Mouse (Mus musculus) embryonic facial prominence, embryonic 10.5 days (tissue): ENCODE measurements around the gene Kdsr. TPM values are rescaled to one million over a fixed set of nuclear protein-coding genes. Genes with fewer than 3 reads are reported as not detected.
A peak's percentile ranks its signal among the peaks of the same experiment; 100 is the strongest.
"Not testable (repeated sequence)": the region's sequence is repeated elsewhere in the genome, so short reads cannot be mapped to it uniquely, and the experiment has no call there.

Source experiments
- DNase-seq: peaks from one replicate; pipeline ENCODE4 v3.0.0-alpha.2; 2017; ENCODE audit warnings: low spot score
- H3K27ac ChIP-seq: fragments of 300-500 bp; sonication (generic); replicated peaks from 2 replicates; pipeline ENCODE4 v1.5.1; 2016; ENCODE audit warnings: mild to moderate bottlenecking
- H3K27me3 ChIP-seq: fragments of 300-500 bp; sonication (generic); replicated peaks from 2 replicates; pipeline ENCODE4 v1.6.1; 2016; ENCODE audit warnings: low read depth, mild to moderate bottlenecking; ENCODE audit not compliant: poor library complexity, severe bottlenecking
- H3K36me3 ChIP-seq: fragments of 300-500 bp; sonication (generic); replicated peaks from 2 replicates; pipeline ENCODE4 v1.6.1; 2016; ENCODE audit warnings: mild to moderate bottlenecking, moderate library complexity
- H3K4me1 ChIP-seq: fragments of 300-500 bp; sonication (generic); 2 replicates; pipeline ENCODE4 v1.6.1; 2016
- H3K4me3 ChIP-seq: fragments of 300-500 bp; sonication (generic); 2 replicates; pipeline ENCODE4 v1.5.1; 2016; ENCODE audit warnings: mild to moderate bottlenecking, moderate library complexity
- H3K9me3 ChIP-seq: fragments of 300-500 bp; sonication (generic); 2 replicates; pipeline ENCODE4 v1.6.1; 2016; ENCODE audit warnings: mild to moderate bottlenecking
- WGBS: fragments of 180-500 bp; shearing (Covaris S2); methylation state at CpG from one replicate; pipeline ENCODE4 v1.1.7; 2016; 5-methylcytosine and 5-hydroxymethylcytosine counted together
- polyA plus RNA-seq: library from polyadenylated mRNA; unstranded; fragments of >200 nt; fragmentation: Nextera tagmentation; extraction: Ambion mirVana; gene quantifications from 2 replicates; pipeline ENCODE4 v1.2.1, GENCODE M21; 2016

Gene Kdsr
- polyA plus RNA-seq, 1 experiment from 2014 or later, result 10.1 TPM

GRCm38 (mm10) chr1:106717736-106718135 is 41.8 kb downstream of the Kdsr start:
- H3K9me3 ChIP-seq, H3K27me3 ChIP-seq, H3K36me3 ChIP-seq, H3K27ac ChIP-seq, DNase-seq, H3K4me1 ChIP-seq, H3K4me3 ChIP-seq: not testable (repeated sequence)
- 78% methylated on average over 7 of the region's 7 CpGs for WGBS

- Histone ChIP-seq H3K36me3 (no peaks in the 10 kb centered on the region), H3K4me1 (peaks cover 15% of the 10 kb centered on the region), H3K9me3 (no peaks in the 10 kb centered on the region), H3K4me3 (no peak overlapping the region), H3K27ac (no peak overlapping the region; the same call in 1 of the 2 replicates), H3K27me3 (peaks cover 6% of the 10 kb centered on the region)
- WGBS, result 34% methylated on average over 7 of the region's 7 CpGs
- DNase-seq, result peak; percentile 72
These were observed 42.4 kb downstream of the Kdsr start for GRCm38 (mm10) chr1:106717071-106717601.

GRCm38 (mm10) chr1:106716141-106716540 is 43.4 kb downstream of the Kdsr start:
- H3K4me1 ChIP-seq, result peaks cover 25% of the 10 kb centered on the region
- no peaks in the 10 kb centered on the region for H3K36me3 ChIP-seq
- H3K27ac ChIP-seq, result no peak overlapping the region
- H3K27me3 ChIP-seq, result peaks cover 10% of the 10 kb centered on the region
- WGBS, result 93% methylated on average over 3 of the region's 3 CpGs
- DNase-seq, result no peak
- H3K9me3 ChIP-seq, result no peaks in the 10 kb centered on the region
- no peak overlapping the region for H3K4me3 ChIP-seq

- DNase-seq, result no peak
These were observed 44.1 kb downstream of the Kdsr start for GRCm38 (mm10) chr1:106715111-106716083.

GRCm38 (mm10) chr1:106714530-106714981 is 45.0 kb downstream of the Kdsr start:
- 6% methylated on average over 21 of the region's 21 CpGs for WGBS
- Histone ChIP-seq H3K27me3 (peaks cover 10% of the 10 kb centered on the region), H3K9me3 (no peaks in the 10 kb centered on the region), H3K4me1 (peaks cover 25% of the 10 kb centered on the region), H3K27ac (peak overlapping the region; percentile 97), H3K4me3 (peak overlapping the region; percentile 80), H3K36me3 (no peaks in the 10 kb centered on the region)
- no peak for DNase-seq

More at GRCm38 (mm10) chr1:106715111-106716083, 44.1 kb downstream of the Kdsr start:
- Histone ChIP-seq H3K4me3 (peak overlapping the region; percentile 80; the same call in 1 of the 2 replicates), H3K9me3 (no peaks in the 10 kb centered on the region), H3K27me3 (peaks cover 10% of the 10 kb centered on the region), H3K4me1 (peaks cover 25% of the 10 kb centered on the region), H3K36me3 (no peaks in the 10 kb centered on the region), H3K27ac (peak overlapping the region; percentile 97; the same call in 1 of the 2 replicates)
- 83% methylated on average over 13 of the region's 13 CpGs for WGBS

GRCm38 (mm10) chr1:106713621-106714529 is 45.7 kb downstream of the Kdsr start, which contains the start of gene Bcl2:
Gene Bcl2, minus strand, starts transcription at chr1:106714274.
- Histone ChIP-seq H3K27ac (peak within 1 kb of the TSS; percentile 97), H3K4me3 (peak within 1 kb of the TSS; percentile 80), H3K9me3 (no peaks in the 10 kb centered on the region), H3K36me3 (no peaks in the 10 kb centered on the region), H3K27me3 (peaks cover 10% of the 10 kb centered on the region), H3K4me1 (peaks cover 25% of the 10 kb centered on the region)
- 1% methylated on average over 95 of the region's 95 CpGs for WGBS
- peak; percentile 86 for DNase-seq

- no peaks in the 10 kb centered on the region for H3K36me3 ChIP-seq
- 10% methylated on average over 22 of the region's 22 CpGs for WGBS
- H3K4me1 ChIP-seq, result peaks cover 25% of the 10 kb centered on the region
- no peak overlapping the region for H3K27ac ChIP-seq
- peaks cover 10% of the 10 kb centered on the region for H3K27me3 ChIP-seq
- H3K9me3 ChIP-seq, result no peaks in the 10 kb centered on the region
- H3K4me3 ChIP-seq, result peak overlapping the region; percentile 80
- DNase-seq, result peak; percentile 57
These were observed 47.2 kb downstream of the Kdsr start for GRCm38 (mm10) chr1:106712330-106712729.

GRCm38 (mm10) chr1:106711356-106712125 is 48.0 kb downstream of the Kdsr start:
- no peak overlapping the region for H3K27ac ChIP-seq
- peak overlapping the region; percentile 80 for H3K4me3 ChIP-seq
- peaks cover 10% of the 10 kb centered on the region for H3K27me3 ChIP-seq
- H3K36me3 ChIP-seq, result no peaks in the 10 kb centered on the region
- DNase-seq, result no peak
- no peaks in the 10 kb centered on the region for H3K9me3 ChIP-seq
- WGBS, result 79% methylated on average over 12 of the region's 12 CpGs
- H3K4me1 ChIP-seq, result peaks cover 25% of the 10 kb centered on the region

GRCm38 (mm10) chr1:106710202-106710601 is 49.3 kb downstream of the Kdsr start:
- no peak for DNase-seq
- Histone ChIP-seq H3K27me3 (peaks cover 10% of the 10 kb centered on the region), H3K4me1 (peaks cover 24% of the 10 kb centered on the region), H3K9me3 (no peaks in the 10 kb centered on the region), H3K4me3 (no peak overlapping the region), H3K36me3 (no peaks in the 10 kb centered on the region), H3K27ac (no peak overlapping the region)
- 90% methylated on average over 7 of the region's 7 CpGs for WGBS

GRCm38 (mm10) chr1:106707036-106707880 is 52.3 kb downstream of the Kdsr start:
- Histone ChIP-seq H3K4me3 (no peak overlapping the region), H3K27me3 (peaks cover 5% of the 10 kb centered on the region), H3K9me3 (no peaks in the 10 kb centered on the region), H3K36me3 (no peaks in the 10 kb centered on the region), H3K4me1 (peaks cover 18% of the 10 kb centered on the region), H3K27ac (no peak overlapping the region)
- WGBS, result 82% methylated on average over 6 of the region's 6 CpGs
- no peak for DNase-seq

- no peaks in the 10 kb centered on the region for H3K27me3 ChIP-seq
- H3K36me3 ChIP-seq, result no peaks in the 10 kb centered on the region
- no peaks in the 10 kb centered on the region for H3K9me3 ChIP-seq
- no peak overlapping the region for H3K27ac ChIP-seq
- no peak overlapping the region for H3K4me3 ChIP-seq
- DNase-seq, result no peak
- WGBS, result 66% methylated on average over 3 of the region's 3 CpGs
- H3K4me1 ChIP-seq, result 0 out of 2 replicates have a peak, but pooled peaks cover 7% of the 10 kb centered on the region
These were observed 56.3 kb downstream of the Kdsr start for GRCm38 (mm10) chr1:106703183-106703582.
